Mouse (Mus musculus): Measurements from ENCODE around the gene Crip2. TPM values are rescaled to one million over a fixed set of nuclear protein-coding genes. Genes with fewer than 3 reads are reported as not detected.

The Crip2 gene
- total and polyA plus RNA-seq, 2 experiments from 2014 or later: 185 to 317 TPM

DNA sequence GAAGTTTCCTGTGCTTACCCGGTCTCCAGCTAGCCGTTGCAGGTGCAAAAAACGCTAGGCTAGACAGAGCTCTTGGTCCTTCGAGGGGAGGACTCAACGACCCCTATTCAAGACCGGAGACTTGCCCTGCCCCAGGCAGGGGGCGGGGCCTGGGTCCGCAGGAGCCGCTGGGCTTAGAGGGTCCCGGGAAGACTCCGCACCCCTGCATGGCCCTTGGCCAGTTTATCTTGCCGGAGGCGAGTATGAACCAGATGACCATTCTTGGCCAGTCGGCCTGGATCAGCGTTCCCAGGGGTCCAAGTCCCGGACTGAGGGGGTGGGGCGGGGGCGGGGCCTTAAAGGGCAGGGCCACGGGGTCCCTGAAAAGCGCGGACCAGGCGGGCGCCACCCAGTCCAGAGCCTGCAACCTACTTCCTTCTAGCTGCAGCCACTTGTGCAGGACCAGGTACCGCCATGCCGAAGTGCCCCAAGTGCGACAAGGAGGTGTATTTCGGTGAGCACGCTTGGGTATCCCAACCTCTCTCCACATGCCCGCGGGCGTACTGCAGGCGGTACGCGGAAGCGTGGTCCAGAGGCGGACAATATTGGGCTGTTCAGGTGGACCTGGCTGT lies 11.7 kb downstream of the Crip2 start:
- under 1% methylated on average over 35 of the region's 36 CpGs for WGBS
- no peak for ATAC-seq (ENCODE audit: low FRiP score)
- Histone ChIP-seq H3K27me3 (ENCODE audit: insufficient read depth, low read length) (0 out of 2 replicates have a peak, but pooled peaks cover 6% of the 10 kb centered on the region), H3K4me1 (ENCODE audit: insufficient read depth, low read length) (peaks cover 9% of the 10 kb centered on the region; the same call in 1 of the 2 replicates), H3K36me3 (ENCODE audit: insufficient read depth, low read length) (no peaks in the 10 kb centered on the region), H3K27ac (ENCODE audit: low read depth, low read length) (no peak overlapping the region), H3K9me3 (ENCODE audit: low read length) (no peaks in the 10 kb centered on the region), H3K4me3 (ENCODE audit: low read depth, low read length) (peak overlapping the region; percentile 26), H3K9ac (replicated peaks; ENCODE audit: low read length, poor library complexity, severe bottlenecking) (no peak overlapping the region), H3K4me2 (ENCODE audit: low read depth, low read length, poor library complexity, severe bottlenecking) (peak overlapping the region; percentile 50)
- DNase-seq (ENCODE audit: low spot score): no peak
- no peak for TF ChIP-seq CTCF (IDR thresholded peaks at IDR 0.05)

DNA sequence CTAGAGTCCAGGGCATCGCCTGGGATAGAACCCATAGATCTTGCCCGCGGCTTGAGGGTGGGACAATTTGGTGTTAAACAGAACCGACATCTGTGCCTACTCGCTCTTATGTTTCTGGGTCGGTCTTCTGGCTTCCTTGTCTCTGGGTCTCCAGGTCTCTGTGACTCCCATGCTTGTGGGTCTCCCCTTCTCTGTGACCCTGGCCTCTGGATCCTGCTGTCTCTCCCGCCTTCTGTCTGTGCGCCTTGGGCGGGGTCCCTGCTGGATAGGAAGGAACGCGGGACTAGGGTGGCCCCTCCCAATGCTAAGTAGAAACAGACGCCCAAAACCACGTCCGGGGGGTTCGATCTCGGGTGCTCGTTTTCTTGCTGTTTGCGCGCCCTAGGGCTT lies 12.2 kb downstream of the Crip2 start:
- Histone ChIP-seq H3K27me3 (ENCODE audit: insufficient read depth, low read length) (0 out of 2 replicates have a peak, but pooled peaks cover 6% of the 10 kb centered on the region), H3K9ac (replicated peaks; ENCODE audit: low read length, poor library complexity, severe bottlenecking) (no peak overlapping the region), H3K4me3 (ENCODE audit: low read depth, low read length) (peak overlapping the region; percentile 26; the same call in 1 of the 2 replicates), H3K4me2 (ENCODE audit: low read depth, low read length, poor library complexity, severe bottlenecking) (peak overlapping the region; percentile 50), H3K36me3 (ENCODE audit: insufficient read depth, low read length) (no peaks in the 10 kb centered on the region), H3K27ac (ENCODE audit: low read depth, low read length) (no peak overlapping the region), H3K4me1 (ENCODE audit: insufficient read depth, low read length) (peaks cover 10% of the 10 kb centered on the region; the same call in 1 of the 2 replicates), H3K9me3 (ENCODE audit: low read length) (no peaks in the 10 kb centered on the region)
- ATAC-seq (ENCODE audit: low FRiP score) (no peak), DNase-seq (ENCODE audit: low spot score) (no peak)
- no peak for TF ChIP-seq CTCF (IDR thresholded peaks at IDR 0.05)
- WGBS: 32% methylated on average over 19 of the region's 19 CpGs

GRCm38 (mm10) chr12:113152991-113153525 lies 13.0 kb downstream of the Crip2 start:
- Histone ChIP-seq H3K36me3 (ENCODE audit: insufficient read depth, low read length) (no peaks in the 10 kb centered on the region), H3K27ac (ENCODE audit: low read depth, low read length) (no peak overlapping the region), H3K9ac (replicated peaks; ENCODE audit: low read length, poor library complexity, severe bottlenecking) (no peak overlapping the region), H3K4me1 (ENCODE audit: insufficient read depth, low read length) (peaks cover 10% of the 10 kb centered on the region; the same call in 1 of the 2 replicates), H3K27me3 (ENCODE audit: insufficient read depth, low read length) (0 out of 2 replicates have a peak, but pooled peaks cover 6% of the 10 kb centered on the region), H3K9me3 (ENCODE audit: low read length) (no peaks in the 10 kb centered on the region), H3K4me2 (ENCODE audit: low read depth, low read length, poor library complexity, severe bottlenecking) (no peak overlapping the region), H3K4me3 (ENCODE audit: low read depth, low read length) (no peak overlapping the region)
- no peak for TF ChIP-seq CTCF (IDR thresholded peaks at IDR 0.05)
- DNase-seq (ENCODE audit: low spot score) (no peak), ATAC-seq (ENCODE audit: low FRiP score) (no peak)
- WGBS: 92% methylated on average over 6 of the region's 6 CpGs

- TF ChIP-seq CTCF (IDR thresholded peaks at IDR 0.05): no peak
- WGBS: 91% methylated on average over 7 of the region's 7 CpGs
- Histone ChIP-seq H3K9ac (replicated peaks; ENCODE audit: low read length, poor library complexity, severe bottlenecking) (no peak overlapping the region), H3K27ac (ENCODE audit: low read depth, low read length) (no peak overlapping the region), H3K4me2 (ENCODE audit: low read depth, low read length, poor library complexity, severe bottlenecking) (no peak overlapping the region), H3K4me3 (ENCODE audit: low read depth, low read length) (no peak overlapping the region), H3K27me3 (ENCODE audit: insufficient read depth, low read length) (0 out of 2 replicates have a peak, but pooled peaks cover 6% of the 10 kb centered on the region), H3K4me1 (ENCODE audit: insufficient read depth, low read length) (peaks cover 10% of the 10 kb centered on the region; the same call in 1 of the 2 replicates), H3K9me3 (ENCODE audit: low read length) (no peaks in the 10 kb centered on the region), H3K36me3 (ENCODE audit: insufficient read depth, low read length) (no peaks in the 10 kb centered on the region)
- DNase-seq (ENCODE audit: low spot score): no peak
- no peak for ATAC-seq (ENCODE audit: low FRiP score)
Measured at GRCm38 (mm10) chr12:113153971-113154370, 13.9 kb downstream of the Crip2 start.

DNA sequence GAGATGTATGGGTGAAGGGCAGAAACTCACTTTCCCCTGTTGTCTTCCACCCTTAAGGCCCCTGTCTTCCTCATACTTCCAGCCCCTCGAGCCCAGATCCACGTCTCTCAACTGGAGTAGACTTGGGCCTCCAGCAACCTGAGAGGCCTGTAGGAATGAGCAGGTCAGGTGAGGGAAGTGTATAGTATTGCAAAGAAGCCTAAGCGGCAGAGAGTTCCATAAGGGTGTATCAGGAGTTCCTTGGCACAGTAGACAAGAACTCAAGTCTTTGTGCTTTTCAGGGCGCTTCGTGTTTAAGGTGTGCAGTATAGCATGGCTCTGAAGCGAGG lies 14.7 kb downstream of the Crip2 start:
- no peaks in the 10 kb centered on the region for H3K9me3 ChIP-seq (ENCODE audit: low read length)
- H3K9ac ChIP-seq (replicated peaks; ENCODE audit: low read length, poor library complexity, severe bottlenecking): 0 out of 2 replicates have a peak overlapping the region, but pooled peaks have one; percentile 58

More for the DNA sequence above, 14.7 kb downstream of the Crip2 start:
- Histone ChIP-seq H3K4me2 (ENCODE audit: low read depth, low read length, poor library complexity, severe bottlenecking) (peak overlapping the region; percentile 64), H3K27me3 (ENCODE audit: insufficient read depth, low read length) (0 out of 2 replicates have a peak, but pooled peaks cover 6% of the 10 kb centered on the region), H3K36me3 (ENCODE audit: insufficient read depth, low read length) (no peaks in the 10 kb centered on the region), H3K4me3 (ENCODE audit: low read depth, low read length) (peak overlapping the region; percentile 33; the same call in 1 of the 2 replicates), H3K4me1 (ENCODE audit: insufficient read depth, low read length) (peaks cover 10% of the 10 kb centered on the region; the same call in 1 of the 2 replicates), H3K27ac (ENCODE audit: low read depth, low read length) (0 out of 2 replicates have a peak overlapping the region, but pooled peaks have one; percentile 60)
- no peak for TF ChIP-seq CTCF (IDR thresholded peaks at IDR 0.05)
- DNase-seq (ENCODE audit: low spot score) (no peak), ATAC-seq (ENCODE audit: low FRiP score) (no peak)
- WGBS: 81% methylated on average over 6 of the region's 6 CpGs
